Mouse (Mus musculus) spleen, postnatal 14 days (tissue): ENCODE measurements around the gene Ttll11.
A peak's percentile ranks its signal among the peaks of the same experiment; 100 is the strongest.

Experiments used
- DNase-seq, 2 experiments: peaks; one replicate each; pipeline ENCODE4 v3.0.0; 2021 to 2022; ENCODE audit warnings: low spot score in 2 of 2

The Ttll11 gene

DNA sequence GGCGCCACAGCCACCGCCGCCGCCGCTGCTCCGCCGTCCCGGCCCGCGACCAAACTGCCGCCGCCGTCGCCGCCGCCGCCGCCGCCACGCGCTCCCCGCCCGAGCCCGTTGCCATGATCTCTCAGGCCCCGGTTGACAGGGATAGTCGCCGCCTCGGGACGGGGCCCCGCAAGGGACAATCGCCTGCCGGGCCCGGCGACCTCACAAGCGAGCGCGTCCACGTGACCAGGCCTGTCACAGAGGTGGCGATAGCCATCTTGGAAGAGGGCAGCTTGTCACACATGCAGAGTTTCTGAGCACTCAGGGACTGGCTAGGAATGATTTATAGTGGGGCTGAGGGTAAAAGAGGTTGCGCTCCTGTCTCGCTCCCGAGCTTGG is at the start of gene Ttll11:
Ttll11 (minus strand) TSS at position 270 of the 378 bp plus-strand sequence.
- peak; percentile 73 to 81 for DNase-seq

GRCm38 (mm10) chr2:36023291-36023690 is 43.6 kb upstream of the Ttll11 start:
- no peak for DNase-seq

GRCm38 (mm10) chr2:36021385-36022159 is 41.9 kb upstream of the Ttll11 start:
- peak in 1 of 2 experiments; percentile 16 for DNase-seq

DNA sequence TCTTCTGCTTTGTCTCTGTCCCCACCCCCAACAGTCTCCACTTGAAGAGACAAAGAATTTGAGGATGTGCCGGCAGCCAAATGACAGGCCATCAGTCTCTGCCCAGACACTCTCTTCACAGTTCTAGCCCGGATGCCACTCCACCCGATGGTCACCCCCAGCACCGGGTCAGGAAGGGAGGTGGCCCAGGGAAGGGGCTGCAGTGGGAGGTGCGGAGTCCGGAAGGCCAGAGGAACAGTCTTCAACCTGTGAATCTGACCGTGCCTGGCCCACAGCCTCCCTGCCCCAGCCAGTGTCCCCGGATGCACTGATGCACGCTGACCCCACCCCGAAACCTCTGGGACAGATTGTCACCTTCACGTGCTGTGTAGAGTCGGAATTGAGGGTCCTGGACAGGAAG is 33.3 kb upstream of the Ttll11 start:
- no peak for DNase-seq

DNA sequence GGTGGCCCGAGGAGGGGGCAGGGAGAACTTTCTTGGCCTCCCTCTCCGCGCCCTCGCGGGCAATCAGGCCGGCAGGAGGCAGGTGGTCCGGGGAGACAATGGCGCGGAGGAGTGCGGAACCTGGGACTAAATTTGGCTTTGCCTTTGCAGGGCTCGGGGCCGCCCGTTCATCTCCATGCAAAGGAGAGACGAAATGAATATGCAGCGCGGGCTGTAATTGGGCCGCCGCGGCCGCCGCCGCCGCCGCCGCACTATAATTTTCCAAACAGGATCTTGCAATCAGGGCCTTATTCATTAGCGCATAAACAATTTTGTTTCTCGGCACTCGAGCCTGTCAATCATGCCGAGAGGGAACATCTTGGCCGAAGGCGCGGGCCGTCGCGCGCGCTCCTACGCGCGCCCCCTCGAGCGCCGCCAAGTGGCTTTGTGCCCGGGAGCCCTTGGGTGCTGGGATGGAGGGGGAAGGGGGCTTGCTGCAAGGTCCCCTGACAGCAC is 31.7 kb upstream of the Ttll11 start:
- DNase-seq: no peak

GRCm38 (mm10) chr2:36010579-36010978 is 30.9 kb upstream of the Ttll11 start:
- DNase-seq: no peak

GRCm38 (mm10) chr2:36009386-36009785 is 29.7 kb upstream of the Ttll11 start:
- DNase-seq: peak; percentile 30 to 52

DNA sequence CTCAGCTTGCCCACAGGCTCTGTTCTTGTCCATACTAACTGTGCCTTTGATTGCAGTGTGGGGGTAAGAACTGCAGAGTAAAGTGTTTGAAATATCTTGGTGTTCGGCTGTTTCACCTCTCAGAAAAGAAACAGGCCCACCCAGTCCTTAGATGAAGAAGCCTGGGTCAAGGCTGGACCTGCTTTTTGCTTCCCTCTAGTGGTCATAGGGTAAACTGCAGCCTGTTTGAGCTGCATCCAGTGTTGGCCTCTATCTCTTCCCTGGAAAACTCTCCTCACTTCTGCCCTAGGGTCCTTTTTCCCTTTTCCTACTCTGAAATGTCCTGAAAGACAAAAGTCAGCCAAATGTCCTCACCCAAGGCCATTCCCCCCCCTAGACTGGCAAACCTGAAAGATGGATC is 28.4 kb upstream of the Ttll11 start:
- DNase-seq: no peak

DNA sequence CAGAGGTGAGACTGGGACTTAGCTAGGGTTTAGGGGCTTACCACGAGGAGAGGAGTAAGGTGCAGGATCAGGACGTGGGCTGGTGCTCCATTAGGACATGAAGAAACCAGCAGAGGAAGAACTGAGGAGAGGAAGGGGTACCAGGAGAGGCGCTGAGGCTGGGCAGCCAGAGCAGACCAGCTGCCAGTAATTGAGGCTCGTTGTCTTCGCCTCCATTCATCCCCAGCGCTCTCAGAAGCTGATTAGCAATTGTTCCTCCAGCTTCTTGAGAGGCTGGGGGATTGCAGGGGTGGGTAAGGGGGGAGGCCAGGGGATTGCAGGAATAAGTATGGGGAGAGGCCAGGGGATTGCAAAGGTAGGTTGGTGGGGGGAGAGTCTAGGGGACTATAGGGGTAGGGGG is 22.5 kb upstream of the Ttll11 start:
- no peak for DNase-seq

DNA sequence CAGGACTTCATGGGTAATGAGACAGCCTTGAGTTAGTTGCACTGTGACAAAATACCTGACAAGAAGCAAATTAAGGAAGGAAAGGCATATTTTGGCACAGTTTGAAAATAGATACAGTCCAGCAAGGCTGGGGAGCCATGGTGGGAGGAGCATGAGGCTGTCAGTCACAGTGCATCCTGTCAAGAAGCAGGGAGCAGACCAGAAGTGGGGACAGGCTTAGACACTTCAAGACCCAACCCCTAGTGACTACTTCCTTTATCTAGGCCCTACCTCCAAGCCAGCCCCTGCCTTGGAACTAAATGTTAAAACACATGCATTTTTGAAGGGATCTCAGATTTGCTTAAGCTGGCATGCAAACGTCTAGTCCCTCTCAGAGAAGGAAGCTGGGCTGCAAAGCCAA is 20.7 kb upstream of the Ttll11 start:
- DNase-seq: no peak

DNA sequence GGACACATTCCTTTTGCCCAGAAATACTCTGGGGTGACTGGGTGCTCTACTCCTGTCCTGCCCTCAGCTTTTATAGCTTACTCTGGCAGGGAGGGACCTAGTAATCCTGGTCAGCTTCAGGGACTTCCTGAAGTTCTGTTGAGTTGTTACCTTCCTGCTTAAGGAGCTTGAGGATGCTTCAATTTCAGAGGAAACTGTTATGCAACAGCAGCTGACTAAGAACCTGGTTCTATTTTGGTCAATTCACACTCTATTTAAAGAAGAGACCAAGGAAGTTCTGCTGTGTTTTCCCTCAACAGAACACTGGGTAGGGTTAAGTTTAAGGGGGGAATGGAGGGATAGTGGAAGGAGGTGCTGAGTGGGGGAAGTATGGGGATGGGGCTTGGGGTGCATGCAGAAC is 19.5 kb upstream of the Ttll11 start:
- DNase-seq: no peak

- no peak for DNase-seq
Observed at GRCm38 (mm10) chr2:35998416-35998815, 18.7 kb upstream of the Ttll11 start.

- no peak for DNase-seq
Observed at GRCm38 (mm10) chr2:35996753-35997152, 17.0 kb upstream of the Ttll11 start.

- DNase-seq: no peak
Observed at GRCm38 (mm10) chr2:35994303-35994702, 14.6 kb upstream of the Ttll11 start.

GRCm38 (mm10) chr2:35993481-35993880 is 13.8 kb upstream of the Ttll11 start:
- DNase-seq: no peak

- DNase-seq: no peak
Observed at GRCm38 (mm10) chr2:35992259-35992658, 12.5 kb upstream of the Ttll11 start.

GRCm38 (mm10) chr2:35983869-35984268 is 4.2 kb upstream of the Ttll11 start:
- peak in 1 of 2 experiments; percentile 38 for DNase-seq

DNA sequence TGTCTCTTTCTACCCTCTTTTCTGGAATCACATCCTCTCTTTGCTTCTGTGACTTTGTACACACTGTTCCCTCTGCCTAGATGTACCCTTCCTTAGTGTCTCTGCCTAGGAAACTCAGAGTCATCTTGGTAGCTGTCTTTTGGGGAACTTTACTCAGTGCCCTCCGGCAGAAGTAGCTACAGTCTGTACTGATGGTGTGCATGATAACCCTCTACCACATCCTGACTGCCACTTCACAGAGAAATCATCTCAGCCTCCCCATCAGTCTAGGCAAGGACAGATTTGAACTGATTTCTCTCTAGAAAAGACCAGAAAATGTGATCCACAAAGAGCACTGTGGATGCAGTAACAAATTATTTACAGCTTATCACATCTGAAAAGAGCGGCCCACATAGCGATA is 2.2 kb upstream of the Ttll11 start:
- DNase-seq: no peak

DNA sequence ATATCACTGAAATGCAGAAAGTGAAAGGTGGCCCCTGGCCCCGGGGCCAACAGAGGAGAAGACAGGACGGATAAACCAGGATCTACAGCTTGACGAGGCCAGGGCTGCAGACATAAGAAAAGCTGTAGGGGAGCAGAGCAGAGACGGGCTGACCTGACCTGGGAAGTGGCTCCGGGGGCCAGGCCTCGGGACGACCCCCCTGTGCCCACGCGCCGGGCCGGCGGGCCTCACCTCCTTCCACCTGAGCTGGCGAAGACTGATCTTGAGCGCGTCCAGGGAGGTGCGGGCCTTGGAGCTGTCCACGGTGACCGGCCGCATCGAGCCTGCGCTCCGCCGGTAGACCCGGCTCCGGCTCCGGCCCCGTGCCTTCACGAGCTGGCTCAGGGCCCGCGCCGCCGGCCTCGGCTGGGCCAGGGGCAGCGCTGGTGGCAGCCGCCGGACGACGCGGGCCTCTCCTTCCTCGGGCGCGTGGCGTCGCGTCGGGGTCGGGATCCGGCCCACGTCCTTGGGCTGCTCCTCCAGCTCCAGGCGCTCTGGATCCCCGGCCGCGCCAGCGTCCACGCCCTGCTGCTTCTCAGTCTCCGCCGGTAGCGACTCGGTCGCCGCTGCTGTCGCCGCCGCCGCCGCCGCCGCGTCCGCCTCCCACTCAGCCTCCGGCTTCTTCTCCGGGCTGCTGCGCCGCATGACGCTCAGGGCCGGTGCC is 621 bp downstream of the Ttll11 start:
- DNase-seq: peak in 1 of 2 experiments; percentile 29

DNA sequence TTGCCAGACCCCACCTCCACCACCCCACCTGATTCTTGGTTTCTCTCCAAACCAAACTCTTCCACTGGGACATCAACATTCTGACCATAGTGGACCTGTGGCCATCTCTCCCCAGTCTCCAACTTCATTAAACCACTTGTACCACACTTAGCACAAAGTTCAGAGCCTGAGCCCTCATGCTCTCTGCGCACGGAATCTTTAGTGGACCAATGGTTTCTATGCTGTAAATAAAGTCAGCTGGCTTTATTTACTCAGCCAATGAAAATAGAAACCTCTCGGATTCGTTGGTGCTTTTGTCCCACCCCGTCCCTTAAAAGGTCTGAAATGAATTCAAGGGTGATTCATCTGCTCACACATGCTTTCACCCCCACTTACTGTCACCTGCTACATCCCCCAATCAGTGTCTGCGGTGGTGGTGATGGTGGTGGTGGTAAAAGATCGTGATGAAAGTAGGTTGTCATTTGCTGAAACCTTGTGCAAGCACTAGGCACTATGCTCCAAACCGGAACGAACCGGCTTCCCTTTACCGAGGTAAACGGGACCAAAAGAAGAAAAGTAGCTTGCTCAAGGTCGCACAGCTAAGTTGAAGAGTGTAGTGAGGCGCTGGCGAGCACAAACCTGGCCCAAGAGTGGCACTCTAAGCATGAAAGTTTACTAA is 1.3 kb downstream of the Ttll11 start:
- no peak for DNase-seq

DNA sequence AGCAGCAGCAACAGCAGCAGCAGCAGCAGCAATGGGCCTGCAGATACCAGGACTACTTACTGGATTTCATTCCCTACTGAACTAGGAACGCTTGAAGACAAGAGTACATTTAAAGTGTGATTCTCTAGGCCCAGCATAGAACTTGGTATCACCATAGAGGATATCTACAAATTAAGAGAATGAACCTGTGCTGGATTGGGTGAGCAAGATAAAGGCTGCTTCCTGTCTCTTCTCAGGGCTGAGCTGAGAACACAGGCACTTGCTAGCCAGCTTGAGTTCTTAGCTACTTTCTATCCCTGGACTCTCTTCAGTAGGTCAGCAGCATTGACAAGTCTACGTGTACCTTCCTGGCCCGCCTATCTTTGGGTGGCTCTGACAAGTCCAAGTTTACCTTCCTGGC is 2.0 kb downstream of the Ttll11 start:
- DNase-seq: no peak

GRCm38 (mm10) chr2:35972259-35973001 is 7.3 kb downstream of the Ttll11 start:
- no peak for DNase-seq
